Mouse (Mus musculus) stomach, embryonic 16.5 days (tissue): ENCODE data around the gene Rab11fip3. TPM values are rescaled to one million over a fixed set of nuclear protein-coding genes. Genes with fewer than 3 reads are reported as not detected.

ENCODE experiments used
- ATAC-seq: fragments of 200-750 bp; cut with Nextera tagmentation; 2 replicates; pipeline ENCODE4 v1.8.0; 2017; ENCODE audit warnings: moderate number of reproducible peaks, moderate TSS enrichment; ENCODE audit not compliant: insufficient read depth, low FRiP score
- H3K27ac ChIP-seq: fragments of 300-500 bp; sonication (generic); 2 replicates; pipeline ENCODE4 v1.5.1; 2014; ENCODE audit warnings: low read length
- H3K27me3 ChIP-seq: fragments of 300-500 bp; sonication (generic); 2 replicates; pipeline ENCODE4 v1.6.1; 2014; ENCODE audit warnings: low read length, control low read depth, mixed read lengths; ENCODE audit not compliant: control insufficient read depth, insufficient read depth
- H3K36me3 ChIP-seq: fragments of 300-500 bp; sonication (generic); 2 replicates; pipeline ENCODE4 v1.6.1; 2014; ENCODE audit warnings: low read length; ENCODE audit not compliant: control insufficient read depth, insufficient read depth
- H3K4me1 ChIP-seq: fragments of 300-500 bp; sonication (generic); 2 replicates; pipeline ENCODE4 v1.6.1; 2014; ENCODE audit warnings: low read length, control low read depth, mixed read lengths; ENCODE audit not compliant: control insufficient read depth, insufficient read depth
- H3K4me2 ChIP-seq: fragments of 300-500 bp; sonication (generic); 2 replicates; pipeline ENCODE4 v1.6.1; 2014; ENCODE audit warnings: low read depth, low read length, mixed read lengths
- H3K4me3 ChIP-seq: fragments of 300-500 bp; sonication (generic); replicated peaks from 2 replicates; pipeline ENCODE4 v1.5.1; 2014; ENCODE audit warnings: mild to moderate bottlenecking, low read length
- H3K9ac ChIP-seq: fragments of 300-500 bp; sonication (generic); 2 replicates; pipeline ENCODE4 v1.6.1; 2014; ENCODE audit warnings: low read length
- H3K9me3 ChIP-seq: fragments of 300-500 bp; sonication (generic); replicated peaks from 2 replicates; pipeline ENCODE4 v1.6.1; 2016; ENCODE audit warnings: low read length, control low read depth; ENCODE audit not compliant: control insufficient read depth
- WGBS: fragments of 180-500 bp; shearing (Covaris S2); extraction: QIAGEN DNeasy Blood & Tissue Kit; methylation state at CpG from one replicate; pipeline ENCODE4 v1.1.7; 2014; 5-methylcytosine and 5-hydroxymethylcytosine counted together
- polyA plus RNA-seq: library from polyadenylated mRNA; unstranded; fragments of >200 nt; fragmentation: Nextera tagmentation; extraction: Ambion mirVana; gene quantifications from 2 replicates; pipeline ENCODE4 v1.2.1, GENCODE M21; 2015

Rab11fip3 gene
- polyA plus RNA-seq, 1 experiment from 2014 or later: 6.9 TPM

GRCm38 (mm10) chr17:25959630-25960467 lies 109.5 kb downstream of the Rab11fip3 start:
- no peaks in the 10 kb centered on the region for H3K27me3 ChIP-seq
- no peaks in the 10 kb centered on the region for H3K4me1 ChIP-seq
- no peak overlapping the region for H3K4me2 ChIP-seq
- H3K36me3 ChIP-seq: peaks cover 4% of the 10 kb centered on the region; the same call in 1 of the 2 replicates
- no peak for ATAC-seq
- 89% methylated on average over 23 of the region's 23 CpGs for WGBS
- H3K9ac ChIP-seq: no peak overlapping the region
- no peaks in the 10 kb centered on the region for H3K9me3 ChIP-seq
- H3K4me3 ChIP-seq: no peak overlapping the region
- H3K27ac ChIP-seq: no peak overlapping the region

- Histone ChIP-seq H3K4me1 (no peaks in the 10 kb centered on the region), H3K9me3 (no peaks in the 10 kb centered on the region), H3K9ac (no peak overlapping the region), H3K4me3 (no peak overlapping the region), H3K27ac (no peak overlapping the region), H3K36me3 (peaks cover 4% of the 10 kb centered on the region; the same call in 1 of the 2 replicates), H3K27me3 (no peaks in the 10 kb centered on the region), H3K4me2 (no peak overlapping the region)
- whole genome bisulfite sequencing: 90% methylated on average over 11 of the region's 11 CpGs
- ATAC-seq: no peak
These were observed 110.4 kb downstream of the Rab11fip3 start for GRCm38 (mm10) chr17:25958771-25959494.

GRCm38 (mm10) chr17:25957586-25958051 lies 111.7 kb downstream of the Rab11fip3 start:
- 88% methylated on average over 14 of the region's 14 CpGs for WGBS
- ATAC-seq: no peak
- H3K36me3 ChIP-seq: 0 out of 2 replicates have a peak, but pooled peaks cover 4% of the 10 kb centered on the region

GRCm38 (mm10) chr17:25956631-25957030 lies 112.7 kb downstream of the Rab11fip3 start:
- Histone ChIP-seq H3K9ac (no peak overlapping the region), H3K9me3 (no peaks in the 10 kb centered on the region), H3K27ac (no peak overlapping the region), H3K4me3 (no peak overlapping the region), H3K4me1 (peaks cover 5% of the 10 kb centered on the region), H3K4me2 (no peak overlapping the region), H3K27me3 (peaks cover 18% of the 10 kb centered on the region), H3K36me3 (0 out of 2 replicates have a peak, but pooled peaks cover 4% of the 10 kb centered on the region)
- no peak for ATAC-seq
- WGBS: 81% methylated on average over 7 of the region's 7 CpGs

More at GRCm38 (mm10) chr17:25957586-25958051, 111.7 kb downstream of the Rab11fip3 start:
- Histone ChIP-seq H3K9me3 (no peaks in the 10 kb centered on the region), H3K4me3 (no peak overlapping the region), H3K27me3 (peaks cover 9% of the 10 kb centered on the region), H3K4me2 (no peak overlapping the region), H3K4me1 (no peaks in the 10 kb centered on the region), H3K27ac (no peak overlapping the region), H3K9ac (no peak overlapping the region)

- peaks cover 22% of the 10 kb centered on the region for H3K27me3 ChIP-seq
- H3K4me1 ChIP-seq: peaks cover 7% of the 10 kb centered on the region
- H3K4me3 ChIP-seq: no peak overlapping the region
- 0 out of 2 replicates have a peak, but pooled peaks cover 4% of the 10 kb centered on the region for H3K36me3 ChIP-seq
- ATAC-seq: no peak
- H3K27ac ChIP-seq: no peak overlapping the region
- no peak overlapping the region for H3K4me2 ChIP-seq
- no peaks in the 10 kb centered on the region for H3K9me3 ChIP-seq
- 74% methylated on average over 7 of the region's 7 CpGs for WGBS
- no peak overlapping the region for H3K9ac ChIP-seq
These were observed 113.2 kb downstream of the Rab11fip3 start for GRCm38 (mm10) chr17:25956201-25956600.

- no peaks in the 10 kb centered on the region for H3K9me3 ChIP-seq
- no peak overlapping the region for H3K9ac ChIP-seq
- no peak overlapping the region for H3K4me2 ChIP-seq
- H3K4me1 ChIP-seq: peaks cover 8% of the 10 kb centered on the region
- 47% methylated on average over 3 of the region's 3 CpGs for WGBS
- H3K36me3 ChIP-seq: 0 out of 2 replicates have a peak, but pooled peaks cover 4% of the 10 kb centered on the region
- H3K27me3 ChIP-seq: peaks cover 27% of the 10 kb centered on the region
- no peak for ATAC-seq
- H3K4me3 ChIP-seq: no peak overlapping the region
- no peak overlapping the region for H3K27ac ChIP-seq
These were observed 113.6 kb downstream of the Rab11fip3 start for GRCm38 (mm10) chr17:25955736-25956135.

- Histone ChIP-seq H3K27ac (no peak overlapping the region), H3K27me3 (peaks cover 37% of the 10 kb centered on the region), H3K4me2 (no peak overlapping the region), H3K9ac (no peak overlapping the region), H3K4me1 (peaks cover 8% of the 10 kb centered on the region), H3K36me3 (0 out of 2 replicates have a peak, but pooled peaks cover 4% of the 10 kb centered on the region), H3K4me3 (no peak overlapping the region), H3K9me3 (no peaks in the 10 kb centered on the region)
- no peak for ATAC-seq
- WGBS: 62% methylated on average over 2 of the region's 2 CpGs
These were observed 114.7 kb downstream of the Rab11fip3 start for GRCm38 (mm10) chr17:25954671-25955070.

- no peak overlapping the region for H3K27ac ChIP-seq
- 80% methylated on average over 5 of the region's 5 CpGs for WGBS
These were observed 116.2 kb downstream of the Rab11fip3 start for GRCm38 (mm10) chr17:25953161-25953560.

More at GRCm38 (mm10) chr17:25953161-25953560, 116.2 kb downstream of the Rab11fip3 start:
- Histone ChIP-seq H3K4me2 (no peak overlapping the region), H3K36me3 (no peaks in the 10 kb centered on the region), H3K4me1 (peaks cover 8% of the 10 kb centered on the region), H3K4me3 (no peak overlapping the region), H3K9me3 (no peaks in the 10 kb centered on the region), H3K9ac (no peak overlapping the region), H3K27me3 (peaks cover 38% of the 10 kb centered on the region)
- no peak for ATAC-seq
